Mouse (Mus musculus) frontal cortex, postnatal 10 days (tissue): Measurements from ENCODE around the gene Prom2.

ENCODE experiments used
- DNase-seq, 2 experiments: peaks; one replicate each; pipeline ENCODE4 v3.0.0; 2022; ENCODE audit warnings: low spot score in 2 of 2, mixed read lengths in 1 of 2

The Prom2 gene

DNA sequence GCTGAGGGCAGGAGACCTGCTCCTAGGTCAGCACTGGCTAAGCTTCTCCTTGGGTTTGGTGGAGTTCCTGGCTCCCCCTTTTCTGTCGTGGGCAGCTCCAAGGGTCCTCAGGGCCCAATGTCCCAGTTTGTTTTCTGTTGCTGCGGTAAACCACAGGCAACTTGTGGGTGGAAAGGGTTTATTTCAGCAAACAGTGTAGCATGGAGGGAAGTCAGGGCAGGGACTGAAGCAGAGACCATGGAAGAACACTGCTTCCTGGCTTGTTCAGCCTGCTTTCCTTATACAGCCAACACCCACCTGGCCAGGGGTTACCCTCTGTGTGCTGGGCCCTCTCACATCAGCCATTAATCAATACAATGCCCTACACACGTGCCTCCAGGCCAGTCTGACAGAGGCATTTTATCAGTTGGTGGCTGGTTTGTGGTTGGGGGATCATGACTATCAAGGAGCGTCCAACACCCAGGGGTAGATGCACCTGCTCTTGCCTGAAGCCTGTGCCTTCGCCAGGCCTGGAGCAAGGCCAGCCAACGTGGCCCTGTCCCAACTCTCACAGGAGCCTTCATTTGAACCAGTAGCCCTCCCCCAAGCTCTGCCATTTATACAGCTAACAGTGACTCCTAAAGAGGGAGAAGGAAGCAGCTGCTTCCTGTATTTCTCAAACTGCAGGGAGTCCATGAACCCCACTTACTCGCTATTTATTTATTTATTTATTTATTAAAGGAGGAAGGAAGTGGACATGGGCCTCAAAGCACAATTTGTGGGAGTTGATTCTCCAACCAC is 17.1 kb downstream of the Prom2 start:
- DNase-seq, result no peak

DNA sequence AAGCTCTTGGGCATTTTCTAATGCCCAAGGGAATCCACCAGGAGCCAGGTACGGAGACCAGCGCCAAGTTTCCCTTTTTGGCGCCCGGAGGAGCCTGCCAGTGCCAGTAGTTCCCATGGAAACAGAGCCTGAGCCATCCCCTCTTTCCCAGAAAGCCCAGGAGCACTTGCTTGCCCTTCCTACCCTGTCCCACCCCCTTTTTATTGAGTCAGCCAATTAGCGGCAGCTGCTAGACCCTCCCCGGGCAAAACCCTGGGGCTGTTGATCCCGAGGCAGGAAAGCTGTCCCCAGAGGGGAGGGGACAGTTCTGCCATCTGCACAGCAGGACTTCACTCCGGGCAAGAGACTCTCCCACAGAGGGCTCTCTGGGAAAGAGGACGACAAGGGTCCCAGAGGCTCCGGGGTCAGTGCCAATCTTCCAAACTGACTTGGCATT is 19.2 kb downstream of the Prom2 start, which contains the start of gene Kcnip3:
Gene Kcnip3 (minus strand): TSS at position 89 of the 436 bp plus-strand sequence.
- DNase-seq, result peak; percentile 72 to 82

DNA sequence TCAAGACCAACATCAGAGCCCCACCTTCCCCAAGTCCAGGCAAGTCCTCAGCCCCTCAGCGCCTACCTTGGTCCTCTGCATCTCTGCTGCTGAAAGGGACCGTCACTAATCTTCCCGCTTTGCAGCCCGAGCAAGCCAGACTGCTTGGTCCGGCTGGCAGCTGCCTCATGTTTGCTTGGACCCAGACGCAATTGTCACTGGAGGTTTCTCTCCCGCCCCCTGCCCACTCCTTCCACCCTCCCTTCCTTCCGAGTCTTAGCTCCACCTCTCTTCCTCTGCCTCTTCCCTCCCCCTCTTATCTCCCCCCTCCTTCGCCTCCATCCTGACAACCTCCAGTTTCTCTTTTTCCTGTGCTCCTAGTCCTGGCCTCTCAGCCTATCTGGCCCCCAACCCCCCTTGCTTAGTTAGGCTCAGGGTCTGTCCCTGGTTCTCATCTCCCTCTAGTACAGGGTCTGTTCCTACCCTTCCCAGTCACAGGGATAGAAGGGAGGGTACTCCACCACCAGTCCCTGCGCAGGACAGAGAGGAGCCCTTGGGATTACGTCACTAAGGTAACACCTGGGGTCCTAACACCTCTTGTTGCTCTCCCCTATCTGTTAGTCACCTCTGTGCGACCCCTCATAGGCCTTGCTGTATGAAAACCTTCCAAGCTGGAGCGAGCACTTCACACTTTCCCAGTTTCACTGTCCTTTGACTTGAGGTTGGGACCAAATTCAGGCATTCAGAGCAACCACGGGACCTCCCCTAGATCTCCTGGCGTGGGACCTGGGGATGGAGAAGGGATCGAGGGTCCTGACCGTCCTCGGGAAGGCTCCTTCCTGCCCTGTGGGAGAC is 19.9 kb downstream of the Prom2 start:
- DNase-seq, result peak; percentile 65 to 75

DNA sequence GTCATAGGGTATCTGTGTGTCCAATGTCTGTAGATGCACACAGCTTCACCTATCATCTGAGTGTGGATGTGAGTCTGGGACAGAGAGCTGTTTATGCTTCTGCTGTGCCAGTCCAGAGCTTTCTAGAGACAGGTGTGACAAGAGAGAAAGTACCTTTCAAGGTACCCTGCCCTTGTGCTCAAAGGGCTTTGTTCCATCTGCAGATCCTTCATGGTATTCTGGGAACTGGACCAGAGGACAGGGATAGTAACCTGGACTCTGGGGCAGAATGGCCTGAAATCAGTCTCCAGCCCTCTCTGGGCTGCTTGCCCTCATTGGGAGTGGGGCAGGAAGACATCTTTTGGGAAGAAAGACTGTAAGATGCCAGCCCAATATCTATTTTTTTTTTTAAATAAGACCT is 21.1 kb downstream of the Prom2 start:
- no peak for DNase-seq

DNA sequence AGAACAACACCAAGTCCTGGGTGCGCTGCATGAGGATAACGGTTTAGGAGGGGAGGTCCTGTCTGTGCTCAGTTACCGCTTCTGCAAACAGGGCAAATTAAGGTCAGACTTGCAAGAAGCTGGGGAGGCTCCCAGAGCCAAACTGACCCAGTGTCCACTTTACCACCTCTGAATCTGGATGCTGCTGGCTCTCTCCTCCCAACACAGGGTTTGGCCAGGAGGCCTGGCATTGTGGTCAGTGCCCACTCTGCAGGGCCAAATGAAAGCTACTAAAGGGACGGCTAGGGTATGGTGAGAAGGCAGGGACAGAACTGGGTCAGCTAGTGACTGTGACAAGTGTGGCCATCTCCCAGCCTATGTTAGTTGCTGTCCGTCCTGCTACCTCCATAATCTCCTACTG is 22.0 kb downstream of the Prom2 start:
- no peak for DNase-seq

DNA sequence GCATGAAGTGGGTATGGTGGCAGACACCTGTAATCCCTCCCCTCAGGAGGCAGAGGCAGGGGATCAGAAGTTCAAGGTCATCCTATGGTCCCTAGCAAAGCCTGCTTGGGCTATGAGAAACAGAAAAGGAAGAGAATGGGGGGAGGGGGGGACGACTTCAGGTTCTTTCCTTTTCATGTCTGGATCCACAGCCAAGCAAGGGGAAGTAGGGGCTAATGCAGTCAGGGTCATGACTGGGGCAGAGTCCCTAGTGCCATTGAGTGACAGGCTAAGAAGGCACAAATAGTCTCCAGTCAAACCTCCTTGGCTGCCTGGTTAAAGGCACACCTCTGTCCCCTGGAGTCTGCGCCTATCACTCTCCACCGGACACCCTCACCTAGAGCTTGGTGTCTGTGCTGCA is 22.4 kb downstream of the Prom2 start:
- DNase-seq, result no peak

DNA sequence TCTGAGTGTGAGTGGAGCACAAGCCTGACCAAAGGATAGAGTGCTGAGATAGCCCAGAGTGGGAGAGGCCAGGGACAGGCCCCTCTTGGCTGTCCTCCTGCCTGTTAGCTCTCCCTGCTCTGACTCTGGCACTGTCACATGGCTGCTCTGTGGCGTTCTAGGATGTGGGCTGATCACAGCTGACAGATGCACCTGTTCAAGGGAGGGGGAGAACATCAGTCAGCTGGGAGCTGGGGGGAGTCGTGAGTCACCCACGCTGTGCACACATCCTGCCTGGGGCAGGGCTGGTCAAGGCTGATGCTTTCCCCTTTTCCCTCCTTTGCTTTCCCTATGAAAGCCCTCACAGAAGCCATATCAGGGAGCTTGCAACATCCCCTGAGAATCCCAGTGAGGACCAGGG is 23.0 kb downstream of the Prom2 start:
- no peak for DNase-seq

DNA sequence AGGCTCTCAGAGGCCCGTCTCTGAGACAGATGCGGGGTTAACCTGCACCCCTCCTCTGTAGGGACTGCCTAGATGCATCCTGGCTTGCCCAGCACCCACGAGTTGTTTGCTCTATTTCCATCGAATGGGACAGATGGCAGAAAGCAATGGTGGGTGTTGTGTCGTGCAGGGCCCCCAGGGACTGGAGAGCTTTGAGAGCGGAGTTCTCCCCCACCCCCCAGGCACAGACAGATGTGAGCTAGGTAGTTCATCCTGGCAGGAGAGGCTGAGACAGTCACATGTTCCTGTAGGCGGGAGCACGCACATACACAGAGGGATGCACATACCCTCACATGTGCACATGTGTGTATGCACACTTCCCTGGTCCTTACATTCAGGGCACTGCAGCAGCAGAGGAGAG is 24.2 kb downstream of the Prom2 start:
- peak in 1 of 2 experiments; percentile 69 for DNase-seq

DNA sequence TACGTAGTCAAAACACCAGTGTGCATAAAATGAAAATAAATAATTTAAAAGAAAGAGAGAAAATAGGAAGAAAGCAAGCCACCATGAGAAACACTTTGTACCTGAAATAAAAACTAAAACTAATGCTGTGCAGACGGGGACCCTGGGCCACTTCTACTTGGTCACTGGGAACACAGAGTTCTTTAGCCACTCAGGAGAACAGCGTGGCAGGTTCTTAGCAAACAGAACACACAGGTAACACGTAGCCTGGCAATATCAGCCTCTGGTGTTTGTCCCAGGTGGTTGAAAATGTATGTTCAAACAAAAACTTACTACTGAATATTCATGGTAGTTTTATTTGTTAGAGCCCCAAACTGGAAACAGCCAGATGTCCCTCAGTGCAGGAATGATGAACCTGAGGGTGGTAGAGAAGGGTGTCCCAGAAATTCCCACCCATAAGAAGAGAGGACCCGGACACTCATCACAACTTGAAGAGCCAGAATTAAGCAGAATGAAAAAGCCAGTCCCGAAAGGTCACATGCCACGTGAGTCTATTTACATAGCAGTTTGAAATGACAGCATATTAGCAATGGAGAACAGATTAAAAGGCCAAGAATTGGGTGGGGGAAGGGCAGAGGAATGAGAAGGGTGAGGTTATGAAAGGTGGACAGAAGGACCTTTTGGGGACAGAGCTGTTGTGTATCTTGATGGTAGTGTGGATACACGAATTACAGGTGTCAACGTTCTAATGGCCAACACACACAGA is 26.7 kb downstream of the Prom2 start:
- no peak for DNase-seq

DNA sequence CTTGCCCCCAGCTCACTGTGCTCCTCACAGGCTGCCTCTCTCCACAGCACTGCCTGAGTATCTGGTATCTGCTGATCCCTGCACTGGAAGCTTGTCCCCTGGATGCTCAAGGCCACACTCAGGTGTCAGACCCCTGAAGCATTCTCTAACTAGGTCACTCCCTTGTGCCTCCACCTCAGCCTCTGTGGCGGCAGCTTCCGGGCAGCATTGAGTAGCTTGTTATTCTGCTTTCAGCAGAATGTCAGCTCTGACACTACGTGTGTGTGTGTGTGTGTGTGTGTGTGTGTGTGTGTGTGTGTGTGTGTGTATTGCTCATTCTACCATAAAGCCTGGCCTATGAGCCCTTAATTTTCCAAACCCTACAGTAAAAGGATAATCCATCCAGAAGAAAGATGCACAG is 28.0 kb downstream of the Prom2 start:
- DNase-seq, result no peak

DNA sequence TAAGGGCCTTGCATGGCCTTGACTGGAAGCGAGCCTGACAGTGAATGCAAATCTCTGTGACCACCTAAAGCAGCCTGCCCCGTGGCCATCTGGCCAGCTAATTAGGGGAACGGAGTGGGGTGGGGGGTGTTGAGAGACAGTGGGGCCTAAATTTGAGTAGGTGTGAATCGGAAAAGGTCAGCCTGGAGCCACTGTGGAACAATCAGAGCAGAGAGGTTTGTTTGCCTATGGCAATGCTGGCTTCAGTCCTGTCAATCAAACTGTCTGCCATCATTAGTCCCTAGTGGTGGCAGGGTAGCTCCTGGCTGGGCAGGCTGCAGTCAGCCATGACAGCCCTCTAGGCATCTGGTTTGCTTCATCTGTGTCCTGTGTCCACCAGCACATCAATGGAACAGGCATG is 29.8 kb downstream of the Prom2 start:
- DNase-seq, result no peak

DNA sequence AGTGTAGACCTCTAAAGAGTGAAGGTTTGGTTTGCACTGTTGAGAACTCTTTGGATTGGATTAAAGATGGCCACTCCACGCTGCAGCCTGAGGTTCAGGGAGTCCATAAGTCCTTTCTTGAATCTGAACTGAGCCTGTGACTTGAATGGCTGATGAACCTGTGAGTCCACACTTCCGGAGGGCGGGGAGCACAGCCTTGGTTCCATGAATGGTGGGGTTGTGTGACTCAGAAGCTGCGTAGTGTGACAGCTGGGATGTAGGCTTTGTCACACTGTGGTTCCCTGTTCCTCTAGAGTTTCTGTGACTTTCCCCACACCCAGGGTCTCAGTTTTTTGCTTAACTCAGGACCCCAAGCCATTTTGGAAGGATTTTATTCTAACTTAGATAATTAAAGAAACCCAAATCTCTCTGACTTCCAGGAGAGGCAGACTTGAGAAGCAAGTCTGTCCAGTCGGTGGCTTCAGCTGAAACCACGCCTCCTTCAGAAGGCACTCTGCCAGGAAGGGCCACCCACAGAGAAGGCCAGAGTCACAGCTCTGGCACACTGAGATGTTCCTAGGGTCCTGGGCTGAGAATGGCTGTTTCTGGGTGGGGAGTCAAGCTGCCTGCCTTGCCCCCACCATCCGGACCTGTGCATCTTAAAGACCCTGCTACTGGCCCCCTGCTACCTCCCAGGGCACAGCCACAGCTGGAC is 33.2 kb downstream of the Prom2 start:
- no peak for DNase-seq

DNA sequence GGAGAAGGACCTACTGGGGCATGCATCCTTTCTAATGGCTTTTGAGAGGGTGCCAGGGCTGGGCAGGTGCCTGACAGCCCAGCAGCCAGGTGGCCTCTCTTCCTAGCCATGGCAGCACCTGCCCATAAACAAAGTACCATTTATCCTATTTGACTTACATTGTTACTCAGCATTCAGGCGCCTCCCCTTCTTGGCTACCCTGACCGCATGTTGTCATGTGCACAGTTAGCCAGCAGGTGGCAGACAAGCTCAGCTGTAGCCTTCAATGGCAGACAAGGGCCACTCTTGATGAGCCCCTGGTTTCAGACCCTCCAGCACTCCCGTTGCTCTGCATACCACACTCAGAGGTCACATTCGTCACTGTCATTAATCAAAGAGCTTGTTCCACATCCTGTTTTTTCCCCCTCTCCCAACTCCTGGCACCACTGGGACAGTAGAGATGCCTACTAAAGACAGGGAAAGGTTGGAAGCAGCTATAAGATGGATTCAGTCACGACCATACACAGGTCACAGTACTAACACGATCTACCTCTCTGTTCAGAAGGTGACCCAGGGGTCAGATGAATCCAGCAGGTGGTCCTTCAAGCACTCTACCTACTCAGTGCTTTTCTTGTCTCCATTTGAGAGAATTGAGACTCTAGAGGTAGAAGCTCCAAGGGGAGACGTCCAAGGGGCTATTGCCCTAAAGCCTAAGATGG is 34.0 kb downstream of the Prom2 start:
- peak in 1 of 2 experiments; percentile 81 for DNase-seq

DNA sequence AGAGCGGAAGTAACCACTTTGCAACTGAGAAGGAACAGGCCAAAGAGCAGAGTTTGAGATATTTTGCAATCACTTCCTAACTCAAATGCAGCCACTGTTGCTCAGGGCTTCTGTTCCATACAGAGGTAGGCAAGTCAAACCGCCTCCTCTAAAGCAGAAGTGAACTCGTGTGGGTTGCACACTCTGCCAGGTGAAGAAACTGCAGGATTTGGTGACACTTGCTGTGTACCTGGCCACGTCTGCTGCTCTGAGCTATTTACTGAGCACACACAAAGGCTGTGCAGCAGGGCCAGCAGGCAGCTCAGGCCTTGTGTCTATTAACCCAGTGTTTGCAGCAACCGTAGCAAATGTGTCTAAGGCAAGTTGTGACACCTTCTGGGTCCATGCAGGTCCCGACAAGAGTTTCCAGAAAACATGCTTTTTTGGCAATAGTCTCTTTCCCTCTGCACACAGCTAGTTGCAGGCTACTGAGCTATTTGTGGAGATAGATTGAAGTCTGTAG is 35.1 kb downstream of the Prom2 start:
- DNase-seq, result no peak

DNA sequence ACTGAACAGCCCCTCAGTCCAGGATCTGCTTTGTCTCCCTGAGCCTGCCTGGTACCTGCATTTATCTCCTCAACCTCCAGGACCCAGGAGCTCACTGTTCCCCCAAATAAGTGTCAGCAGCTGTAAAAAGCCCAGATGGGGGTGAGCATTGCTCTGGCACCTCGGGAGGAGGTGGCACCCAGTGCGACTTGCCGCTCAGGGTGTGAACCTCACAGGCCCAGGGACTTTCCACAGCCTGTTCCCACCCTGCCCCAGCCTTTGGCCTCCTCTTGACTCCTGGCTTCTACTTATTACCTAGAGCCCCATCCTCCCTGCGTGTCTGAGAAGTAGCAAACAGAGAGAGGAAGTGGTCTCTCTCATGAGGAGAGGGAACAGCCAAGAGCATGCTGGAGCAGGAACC is 36.1 kb downstream of the Prom2 start:
- no peak for DNase-seq

DNA sequence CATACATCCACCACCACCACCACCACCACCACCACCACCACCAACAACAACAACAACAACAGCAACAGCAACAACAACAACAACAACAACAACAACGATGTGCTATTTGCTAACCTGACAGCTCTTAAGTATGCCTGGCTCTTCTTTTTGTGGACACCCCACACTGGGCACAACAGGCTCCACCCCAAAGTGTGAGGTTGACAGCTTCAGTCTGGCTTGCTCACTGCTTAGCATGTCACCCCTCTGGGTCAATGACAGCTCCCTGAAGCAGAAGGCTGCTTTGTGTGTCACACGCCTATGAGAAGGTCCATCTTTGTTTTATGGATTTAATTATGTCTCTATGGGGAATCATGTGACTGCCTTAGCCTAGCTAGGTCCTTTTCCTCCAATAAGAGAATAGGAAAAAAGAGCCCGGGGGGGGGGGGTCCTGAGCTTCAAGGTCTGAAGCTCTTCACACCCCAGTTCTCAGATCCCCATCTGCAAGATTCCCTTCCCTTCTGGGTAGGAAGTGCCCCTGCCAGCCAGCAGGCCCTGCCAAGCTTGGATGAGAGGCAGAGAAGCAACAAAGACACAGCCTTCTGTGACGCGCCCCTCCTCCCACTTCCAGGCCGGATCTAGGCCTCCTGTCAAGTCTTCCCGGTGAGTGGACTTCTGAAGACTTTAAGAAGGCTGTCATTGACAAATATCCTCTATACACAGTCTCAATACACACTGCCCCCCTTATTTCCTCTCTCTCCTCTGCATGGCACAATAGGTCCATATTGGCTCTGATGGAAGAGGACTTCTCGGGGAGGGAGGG is 37.3 kb downstream of the Prom2 start:
- DNase-seq, result peak; percentile 61 to 71

DNA sequence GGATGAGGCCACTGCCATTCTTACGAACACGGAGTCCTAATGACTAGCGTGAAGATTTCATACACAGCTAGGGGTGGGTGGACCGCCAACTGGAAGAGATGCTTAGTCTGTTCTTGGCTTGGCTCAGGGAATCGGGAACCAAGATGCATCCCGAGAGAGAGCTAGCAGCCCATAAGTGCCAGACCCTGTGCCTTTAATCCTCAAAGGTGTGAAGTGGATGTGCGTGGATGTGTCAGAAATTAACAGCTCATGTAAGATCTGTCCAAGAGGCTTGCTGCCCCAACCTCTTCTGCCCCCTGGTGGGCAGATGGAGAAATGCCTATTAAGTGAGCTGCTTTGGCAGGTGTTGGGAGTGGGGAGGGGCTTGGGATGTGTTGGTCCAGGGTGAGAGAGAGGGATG is 40.2 kb downstream of the Prom2 start:
- no peak for DNase-seq

DNA sequence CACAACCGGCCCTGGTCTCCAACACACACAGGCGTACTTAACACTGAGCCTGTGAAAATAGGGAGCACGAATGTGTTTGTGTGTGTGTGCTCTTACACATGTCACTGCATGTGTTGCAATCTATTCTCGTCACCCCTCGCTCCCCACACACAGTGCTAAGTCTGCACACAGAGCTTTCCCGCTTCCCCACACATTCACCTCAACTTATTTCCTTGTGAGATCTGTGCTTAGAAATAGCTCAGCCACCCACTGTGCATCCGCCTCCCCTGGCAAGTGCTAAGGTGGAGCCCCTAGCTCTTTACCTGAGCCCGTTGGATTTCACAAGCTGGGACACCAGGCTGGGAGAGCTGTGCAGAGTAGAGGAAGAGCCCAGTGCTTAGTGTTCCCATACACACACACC is 42.5 kb downstream of the Prom2 start:
- DNase-seq, result no peak

DNA sequence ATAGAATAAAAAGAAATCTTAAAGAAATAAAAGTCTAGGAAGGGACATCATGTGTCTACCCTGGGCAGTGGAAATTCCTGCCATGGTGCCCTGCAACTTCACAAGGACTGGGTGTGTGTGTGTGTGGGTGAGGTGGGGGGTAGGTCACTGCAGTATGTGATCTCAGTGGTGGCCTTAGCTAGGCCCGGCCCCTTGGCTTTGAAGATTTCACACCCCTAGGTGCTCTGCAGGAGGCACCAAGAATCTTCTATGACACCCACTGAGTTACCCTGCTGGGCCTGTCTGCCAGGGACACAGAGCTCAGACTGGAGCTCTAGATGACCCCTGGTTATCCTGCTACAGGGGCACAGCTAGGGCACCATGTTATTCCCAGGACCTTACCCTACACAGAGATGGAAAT is 44.9 kb downstream of the Prom2 start:
- DNase-seq, result no peak
